Mouse (Mus musculus) spleen, adult 2 months (tissue): Measurements from ENCODE around the gene Zgrf1.

ENCODE experiments used
- CTCF ChIP-seq: fragments of 200-500 bp; IDR thresholded peaks from 2 replicates; pipeline ENCODE4 v1.5.1; 2011; ENCODE audit warnings: mild to moderate bottlenecking, inconsistent platforms; ENCODE audit not compliant: insufficient read depth, insufficient read length, insufficient replicate concordance; ENCODE audit errors: extremely low read depth
- POLR2A ChIP-seq: fragments of 200-500 bp; IDR thresholded peaks from 2 replicates; pipeline ENCODE4 v1.6.1; 2011; ENCODE audit warnings: low read depth, low read length, inconsistent platforms

GRCm38 (mm10) chr3:127634101-127634983 is 81.1 kb downstream of the Zgrf1 start:
- TF ChIP-seq POLR2A: no peak
- TF ChIP-seq CTCF: peak; percentile 91
